Mouse (Mus musculus): ENCODE measurements at regions not wholly inside any gene's neighbourhood (a gene's known extent, or its start where the extent isn't known, plus 50 kb on each side); places are given as distances from the start of the nearest gene placed in this dataset.

DNA sequence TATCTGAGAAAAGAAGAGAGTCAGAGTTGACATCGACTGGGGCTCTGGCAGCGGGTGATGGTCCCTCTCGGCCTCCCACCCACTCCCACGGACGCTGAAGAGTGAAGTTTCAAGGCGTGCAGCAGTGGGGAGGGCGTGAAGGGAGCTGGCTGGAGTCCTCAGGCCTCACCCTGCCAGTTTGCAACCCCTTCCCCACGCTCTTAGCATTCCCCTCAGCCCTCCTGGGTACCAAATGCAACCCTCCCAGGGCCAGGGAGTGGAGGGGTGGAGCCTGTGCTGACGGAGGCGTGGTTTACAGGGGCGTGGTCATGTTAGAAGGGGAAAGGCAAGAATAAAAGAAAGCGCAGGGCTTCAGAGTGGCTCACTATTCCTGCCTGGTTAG lies 136.3 kb downstream of the 2410131K14Rik start:
- TF ChIP-seq POLR2A (IDR thresholded peaks at IDR 0.05; ENCODE audit: insufficient read depth, low read depth, low read length) (no peak), CTCF (IDR thresholded peaks at IDR 0.05; ENCODE audit: insufficient read depth, low read depth, low read length) (no peak)
